Mouse (Mus musculus): ENCODE data around the gene Tac2.
"Not testable (repeated sequence)": the region's sequence is repeated elsewhere in the genome, so short reads cannot be mapped to it uniquely, and the experiment has no call there.

Gene Tac2

GRCm38 (mm10) chr10:127759181-127760110 is 35.2 kb downstream of the Tac2 start, which contains the start of the genes Rdh1 and Rdh16f1:
Gene Rdh1, plus strand, starts transcription at chr10:127759721.
Gene Rdh16f1, plus strand, starts transcription at chr10:127759787.
- no peak for DNase-seq (ENCODE audit: low spot score)

GRCm38 (mm10) chr10:127762926-127763325 is 38.6 kb downstream of the Tac2 start:
- DNase-seq (ENCODE audit: low spot score): not testable (repeated sequence)

GRCm38 (mm10) chr10:127763914-127764680 is 39.8 kb downstream of the Tac2 start:
- DNase-seq (ENCODE audit: low spot score): no peak

- DNase-seq (ENCODE audit: low spot score): no peak
Measured at GRCm38 (mm10) chr10:127766564-127766963, 42.3 kb downstream of the Tac2 start.

- DNase-seq (ENCODE audit: low spot score): no peak
Measured at GRCm38 (mm10) chr10:127776011-127776410, 51.7 kb downstream of the Tac2 start, which contains the start of gene Rdh9. Gene Rdh9, plus strand, starts transcription at chr10:127776386.

Data from MN1 (cell line).